Mouse (Mus musculus) G1E-ER4 (cell line): Measurements from ENCODE around the gene Fxyd7. TPM values are rescaled to one million over a fixed set of nuclear protein-coding genes. Genes with fewer than 3 reads are reported as not detected.

Experiments used
- GATA1 ChIP-seq: IDR thresholded peaks from one replicate; pipeline ENCODE4 v1.8.0; 2012; ENCODE audit warnings: low read length, inconsistent platforms
- polyA plus RNA-seq: library from polyadenylated mRNA; stranded (reverse); fragments of >175 nt; gene quantifications from 2 replicates; pipeline ENCODE4 v1.2.3, GENCODE M21; 2012

Gene Fxyd7
- polyA plus RNA-seq, 1 experiment, result not detected

DNA sequence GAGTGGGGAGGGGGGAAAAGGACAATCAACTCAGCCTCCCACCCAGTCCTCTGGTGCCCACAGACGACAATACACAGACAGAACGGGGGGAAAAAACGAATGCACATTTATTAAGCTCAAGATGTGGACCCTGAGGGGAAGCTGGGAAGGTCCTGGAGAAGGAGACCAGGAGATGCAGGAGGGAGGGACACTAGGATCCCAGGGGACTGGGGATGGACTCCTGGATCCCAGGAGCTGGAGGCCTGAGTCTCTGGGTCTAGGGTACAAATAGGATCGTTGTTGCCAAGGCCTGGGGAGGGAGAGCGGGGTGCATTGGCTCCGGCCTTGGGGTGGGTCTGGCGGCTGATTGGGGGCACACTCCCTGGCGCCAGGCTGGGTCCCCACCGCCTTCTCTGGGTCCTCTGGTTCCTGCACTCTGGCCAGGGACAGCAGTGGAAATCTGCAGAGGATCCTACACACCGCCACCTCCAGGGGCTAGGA lies 8.8 kb downstream of the Fxyd7 start, which contains the start of gene Fxyd5:
TSS of gene Fxyd5 (minus strand) at position 51 of the 480 bp plus-strand sequence.
- TF ChIP-seq GATA1, result no peak

DNA sequence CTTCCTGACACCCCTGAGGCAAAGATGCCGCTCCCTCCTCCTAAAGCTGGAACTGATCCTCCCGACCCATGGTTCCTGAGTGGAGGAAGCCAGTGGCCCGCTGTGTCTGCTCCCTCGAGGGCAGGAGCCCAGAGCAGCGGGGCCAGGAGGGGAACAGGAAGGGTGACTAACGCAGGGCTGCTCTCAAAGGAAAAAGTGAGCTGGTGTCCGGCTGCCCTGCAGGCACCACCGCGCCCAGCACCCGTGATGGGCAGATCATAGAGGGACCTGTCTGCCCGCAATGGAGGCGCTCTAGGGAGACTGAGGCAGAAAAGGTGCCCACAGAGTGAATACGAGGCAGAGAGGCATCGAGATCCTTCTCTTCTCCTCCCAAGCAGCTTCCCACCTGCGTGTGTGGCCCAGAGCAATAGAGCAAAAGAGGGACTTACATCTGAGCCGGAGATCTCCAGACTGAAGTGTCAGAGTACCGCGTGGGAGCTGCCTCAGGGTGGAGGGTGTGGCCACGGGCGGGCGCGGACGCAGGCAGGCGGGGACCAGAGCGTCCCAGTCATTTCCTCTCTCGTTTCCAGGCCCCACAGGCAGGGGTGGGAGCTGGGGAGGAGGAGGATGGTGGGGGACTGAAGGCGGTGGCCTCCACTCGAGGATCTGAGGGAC lies 9.5 kb downstream of the Fxyd7 start:
- TF ChIP-seq GATA1, result no peak

DNA sequence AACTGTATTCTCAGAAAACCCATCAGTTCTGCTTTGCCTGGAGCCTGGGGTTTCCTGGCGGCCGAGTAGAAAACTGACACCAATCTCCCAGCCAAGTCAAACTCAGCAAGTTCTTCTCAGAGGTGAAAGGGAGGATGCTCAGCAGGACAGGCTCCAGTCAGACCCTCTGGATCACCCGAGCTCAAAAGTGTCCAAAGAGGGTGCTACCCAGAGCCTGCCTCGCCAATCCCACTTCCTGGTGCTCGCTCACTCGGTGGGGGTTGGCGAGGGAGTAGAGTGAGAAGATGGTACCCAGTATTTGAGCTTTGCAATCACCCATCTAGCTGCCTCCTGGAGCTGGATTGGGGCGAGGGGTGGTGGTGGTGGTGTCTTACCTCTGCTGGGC lies 10.3 kb downstream of the Fxyd7 start:
- TF ChIP-seq GATA1, result no peak

DNA sequence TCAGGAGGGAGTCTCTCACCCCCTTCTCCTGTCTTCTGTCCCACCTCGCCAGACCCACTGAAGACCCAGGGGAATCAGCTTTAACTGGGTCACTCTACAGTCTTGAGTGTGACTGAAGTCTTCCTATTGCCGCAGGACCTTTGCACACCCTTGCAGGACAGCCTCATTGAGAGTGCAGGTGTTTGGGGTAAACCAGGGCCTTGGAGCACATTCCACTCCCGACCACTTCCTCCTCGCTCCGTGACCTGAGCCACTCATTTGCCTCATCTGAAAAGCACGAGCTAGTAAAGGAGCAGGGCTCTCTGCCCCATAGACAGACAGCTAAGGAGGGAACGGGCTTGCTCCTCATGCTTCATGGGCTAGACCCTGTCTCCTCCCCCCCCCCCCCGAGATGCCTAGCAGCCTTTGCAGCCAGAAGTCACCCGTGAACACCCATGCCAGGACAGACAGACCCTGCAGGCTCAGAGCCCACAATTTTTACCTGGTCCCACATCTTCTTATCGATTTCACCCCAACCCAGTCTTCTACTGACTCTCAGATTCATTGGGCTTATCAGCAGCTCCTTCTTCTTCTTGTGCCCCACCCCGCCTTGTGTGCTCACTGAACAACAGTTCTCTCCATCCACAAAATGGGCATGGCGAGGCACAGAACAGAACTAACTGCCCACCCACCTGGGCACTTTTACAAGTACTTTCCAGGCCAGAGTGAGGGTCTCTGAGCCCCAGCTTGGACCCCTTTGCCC lies 10.8 kb downstream of the Fxyd7 start:
- no peak for TF ChIP-seq GATA1

DNA sequence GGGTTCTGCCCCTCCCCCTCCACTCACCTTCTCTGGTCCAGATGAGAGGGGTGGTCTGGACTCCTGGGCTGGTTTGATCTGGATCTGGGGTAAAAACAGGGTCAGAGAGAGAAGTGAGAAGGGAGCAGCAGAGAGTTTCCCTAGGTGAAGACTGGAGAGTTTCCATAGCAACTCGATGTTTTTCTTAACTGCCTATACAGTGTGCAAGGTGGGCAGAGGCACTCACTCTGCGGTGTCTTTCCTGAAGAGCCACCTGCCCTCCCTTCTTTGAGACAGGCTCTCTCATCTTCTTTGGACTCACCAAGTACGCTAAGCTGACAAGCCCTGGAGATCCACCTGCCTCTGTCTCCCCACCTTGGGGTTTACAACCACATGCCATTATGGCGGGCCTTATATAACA lies 12.3 kb downstream of the Fxyd7 start:
- TF ChIP-seq GATA1, result no peak

DNA sequence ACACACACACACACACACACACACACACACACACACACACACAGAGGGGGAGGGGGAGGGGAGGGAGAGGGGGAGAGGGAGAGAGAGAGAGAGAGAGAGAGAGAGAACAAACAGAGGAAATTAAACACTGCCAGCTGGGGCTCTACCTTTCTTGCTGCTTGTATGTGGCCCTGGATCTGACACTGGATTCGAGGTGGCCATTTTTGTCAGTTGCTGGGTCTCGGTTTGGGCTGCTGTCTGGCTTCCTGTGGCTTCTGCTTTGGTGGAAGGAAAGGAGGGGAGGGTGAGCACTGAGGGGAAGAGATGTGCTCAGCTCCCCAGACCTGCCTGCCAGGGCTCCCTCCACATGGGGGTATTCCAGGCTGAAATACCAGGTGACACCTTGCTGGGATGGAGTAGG lies 13.6 kb downstream of the Fxyd7 start:
- TF ChIP-seq GATA1, result no peak

DNA sequence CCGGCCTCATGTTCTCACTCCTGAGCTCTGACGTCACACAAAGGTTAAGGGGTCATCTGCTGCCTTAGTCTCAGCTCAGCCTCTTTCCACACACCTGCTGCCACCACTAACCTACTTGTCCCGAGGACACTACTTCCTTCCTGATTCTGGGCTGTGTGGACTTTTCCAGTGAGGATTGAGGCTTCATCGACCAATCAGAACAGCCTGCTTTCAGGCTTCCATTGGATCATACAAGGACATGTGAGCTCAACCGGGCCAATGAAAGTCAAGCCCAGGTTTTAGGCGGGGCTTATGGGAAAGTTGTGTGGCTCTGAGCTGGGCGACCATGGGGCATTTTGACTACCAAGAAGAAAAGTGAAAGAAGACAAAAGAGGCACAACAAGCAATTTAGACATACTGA lies 14.3 kb downstream of the Fxyd7 start:
- TF ChIP-seq GATA1, result no peak

DNA sequence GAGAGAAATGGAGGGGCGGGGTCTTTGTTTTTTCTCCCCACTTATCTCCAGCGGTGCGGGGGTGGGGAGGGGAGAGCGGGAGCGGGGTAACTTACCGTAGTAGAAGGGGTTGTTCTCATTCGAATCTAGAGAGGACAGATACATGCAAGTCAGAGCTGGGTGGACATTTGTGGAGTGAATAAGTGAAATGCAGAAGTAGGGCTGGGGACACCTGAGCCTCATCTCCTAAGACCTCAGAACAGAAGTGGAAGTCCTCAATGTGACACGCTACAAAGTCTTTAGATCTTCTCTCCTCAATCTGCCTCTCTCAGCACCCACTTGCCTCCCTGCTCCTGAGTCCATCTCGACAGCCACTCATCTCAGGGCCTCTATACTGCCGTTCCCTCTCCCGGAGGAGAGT lies 16.0 kb downstream of the Fxyd7 start:
- TF ChIP-seq GATA1, result no peak

DNA sequence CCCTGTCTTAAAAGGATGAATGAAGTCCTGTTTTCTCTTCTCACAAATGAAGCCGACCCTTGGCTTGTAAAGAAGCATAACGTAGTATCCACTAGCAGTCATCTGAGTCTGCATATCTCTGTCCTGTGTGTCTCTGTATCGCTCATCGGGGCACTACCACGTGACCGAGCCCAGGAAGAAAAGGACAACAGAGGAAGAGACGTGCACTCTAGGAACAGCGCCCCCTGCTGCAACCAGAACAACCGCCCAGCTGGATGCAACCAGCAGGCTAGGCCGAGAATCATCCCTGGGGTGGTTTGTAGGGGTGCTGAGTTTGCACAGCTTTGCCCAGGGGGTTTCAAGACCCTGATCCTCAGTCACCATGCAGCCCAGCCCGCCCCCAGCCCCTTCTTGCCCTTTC lies 16.5 kb downstream of the Fxyd7 start:
- no peak for TF ChIP-seq GATA1

DNA sequence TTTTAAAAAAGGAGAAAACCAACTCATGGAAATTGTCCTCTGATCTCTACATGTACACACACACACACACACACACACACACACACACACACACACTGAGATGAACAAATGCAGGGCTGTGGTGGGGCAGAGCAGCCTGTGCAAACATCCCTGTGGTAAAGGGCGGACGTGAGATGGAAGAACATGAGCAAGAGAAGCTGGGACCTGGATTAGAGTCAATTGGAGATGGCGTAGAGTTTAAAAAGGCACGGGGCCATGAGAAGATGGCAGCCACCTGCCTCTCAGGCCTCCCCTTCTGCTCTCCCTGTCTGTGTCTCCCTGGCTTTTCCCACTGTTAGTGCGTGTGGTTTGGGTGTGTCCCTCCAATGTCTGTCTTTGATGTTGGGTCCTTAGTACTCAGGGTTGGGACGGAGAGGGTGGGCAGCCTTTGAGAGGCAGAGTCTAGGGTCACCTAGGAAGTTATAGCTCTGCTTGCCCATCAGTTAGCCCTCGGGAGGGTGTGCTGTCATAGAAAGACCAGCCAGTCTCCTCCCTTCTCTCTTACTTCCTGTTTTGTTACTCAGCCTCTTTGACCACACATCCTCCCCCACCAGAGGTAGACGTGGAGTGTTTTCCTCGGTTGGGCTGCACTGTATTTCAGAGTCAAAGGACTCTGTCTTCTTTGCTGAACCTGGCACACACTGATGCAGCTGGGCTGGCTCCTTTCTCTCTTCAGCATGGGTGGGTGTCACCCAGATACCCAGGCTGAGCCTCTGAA lies 17.7 kb downstream of the Fxyd7 start:
- no peak for TF ChIP-seq GATA1

DNA sequence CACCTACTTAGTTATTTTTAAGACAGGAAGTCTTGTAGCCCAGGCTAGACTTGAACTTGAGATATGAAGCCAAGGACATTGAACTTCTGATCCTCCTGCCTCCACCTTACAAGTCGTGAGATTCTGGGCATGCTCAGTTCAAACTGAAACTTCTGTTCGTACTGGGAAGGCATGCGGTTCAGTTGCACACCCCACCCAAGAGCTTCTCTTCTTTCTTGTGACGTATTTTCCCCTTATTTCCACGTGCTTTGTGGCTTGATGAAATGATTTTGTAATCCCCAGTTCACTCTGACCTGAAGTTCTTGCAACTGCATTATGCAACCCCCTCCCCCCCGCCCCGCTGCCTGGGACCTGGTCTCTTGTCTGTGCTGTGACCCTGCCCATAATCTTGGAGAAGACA lies 19.5 kb downstream of the Fxyd7 start:
- no peak for TF ChIP-seq GATA1

DNA sequence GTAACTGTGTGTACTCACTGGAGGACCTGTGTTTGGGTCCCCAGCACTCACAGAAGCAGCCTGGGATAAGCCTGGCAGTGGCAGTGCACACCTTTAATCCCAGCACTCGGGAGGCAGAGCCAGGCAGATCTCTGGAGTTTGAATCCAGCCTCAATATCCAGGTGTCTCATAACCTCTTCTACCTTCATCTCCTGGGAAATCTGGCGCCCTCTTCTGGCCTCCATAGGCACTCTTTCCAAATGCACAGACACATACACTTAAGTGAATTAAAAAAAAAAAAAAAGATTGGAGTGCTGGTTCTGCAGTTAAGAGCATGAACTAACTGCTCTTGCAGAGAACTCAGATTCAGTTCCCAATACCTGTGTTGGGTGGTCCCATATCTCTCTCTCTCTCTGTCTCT lies 20.6 kb downstream of the Fxyd7 start:
- TF ChIP-seq GATA1, result no peak

DNA sequence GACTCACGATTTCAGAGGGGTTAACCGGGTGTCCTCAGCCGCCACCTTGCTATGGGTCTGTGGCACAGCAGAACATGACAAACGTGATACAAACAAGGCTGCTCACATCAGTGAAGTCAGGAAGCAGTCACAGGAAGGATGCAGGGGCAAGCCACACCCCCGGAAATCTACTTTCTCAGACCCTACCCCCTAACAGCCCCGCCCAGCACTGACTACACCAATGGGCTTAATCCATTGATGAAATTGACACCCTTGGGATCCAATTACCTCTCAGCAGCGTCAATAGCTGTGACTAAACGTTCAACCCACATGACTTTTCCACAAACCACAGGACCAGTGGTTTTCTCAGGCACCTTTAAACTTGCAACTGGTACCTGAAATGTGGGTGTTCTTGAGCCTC lies 22.7 kb downstream of the Fxyd7 start:
- TF ChIP-seq GATA1, result no peak

DNA sequence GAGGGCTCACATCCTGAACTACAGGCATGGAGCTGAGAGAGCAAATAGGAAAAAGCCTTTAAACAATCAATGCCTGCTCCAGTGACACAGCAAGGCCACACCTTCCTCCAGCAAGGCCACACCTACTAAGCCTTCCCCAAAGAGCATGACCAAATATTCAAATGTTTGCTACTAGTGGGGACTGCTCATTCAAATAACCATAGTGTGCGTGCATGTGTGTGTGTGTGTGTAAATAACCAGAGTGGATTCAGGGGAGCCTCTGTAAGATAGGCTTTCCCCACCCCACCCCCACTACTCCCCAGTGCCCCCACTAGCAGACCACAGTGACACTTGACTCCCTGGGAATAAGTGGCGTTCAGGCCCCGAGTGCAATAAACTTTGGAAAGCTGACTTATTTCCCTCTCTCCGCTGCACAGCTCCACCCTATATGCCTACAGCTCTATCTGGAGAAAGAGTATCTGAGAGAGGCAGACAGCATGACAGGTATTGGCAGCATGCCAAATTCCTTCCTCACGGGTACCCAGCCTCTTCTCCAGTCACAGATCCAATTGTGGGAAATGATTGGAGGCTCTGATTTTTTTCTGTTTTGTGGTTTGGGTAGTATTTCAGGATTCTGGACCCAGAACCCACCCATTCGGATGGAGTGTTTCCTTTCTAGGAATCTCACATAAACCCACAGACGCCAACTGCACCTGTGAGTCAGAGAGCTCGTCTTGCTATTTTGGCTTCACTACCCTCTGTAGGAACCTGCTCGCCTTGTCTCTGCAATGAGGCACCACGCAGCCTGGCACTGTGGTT lies 34.0 kb downstream of the Fxyd7 start:
- no peak for TF ChIP-seq GATA1

DNA sequence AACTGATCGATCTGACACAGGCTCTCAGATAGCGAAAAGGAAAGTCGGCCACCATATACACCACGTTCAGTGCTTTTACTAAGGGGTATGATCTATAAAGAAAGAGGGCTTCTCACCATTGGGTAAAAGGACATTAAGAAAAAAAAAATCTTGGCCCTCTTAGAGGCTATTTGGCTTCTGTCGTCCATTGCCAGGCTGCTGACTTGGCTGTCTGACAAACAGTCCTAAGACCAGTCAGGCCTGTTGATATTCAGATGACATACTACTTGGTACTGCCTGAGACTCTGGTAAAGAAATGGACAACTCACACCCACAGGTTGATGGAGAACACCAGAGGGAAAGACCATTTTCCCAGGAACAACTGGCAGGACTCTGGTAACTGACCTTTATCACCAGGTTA lies 38.3 kb downstream of the Fxyd7 start:
- no peak for TF ChIP-seq GATA1

DNA sequence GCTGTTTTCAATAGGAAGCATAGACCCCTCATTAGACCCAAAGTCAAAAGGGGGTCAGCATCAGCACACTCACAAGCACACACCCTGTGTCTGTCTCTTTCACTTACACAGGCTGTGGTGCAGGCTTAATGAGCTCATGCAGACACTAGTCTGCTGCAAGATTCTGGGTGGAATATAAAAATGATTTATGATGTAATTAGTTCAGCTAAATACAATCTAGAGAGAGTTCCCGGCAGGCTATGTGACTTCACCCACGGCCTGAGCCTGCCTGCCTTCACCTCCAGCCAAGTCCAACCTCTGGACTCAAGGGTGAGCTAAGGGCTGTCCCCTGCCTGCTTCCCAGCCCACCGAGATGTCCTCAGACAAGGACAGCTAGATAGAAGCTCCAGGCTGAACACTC lies 42.4 kb downstream of the Fxyd7 start:
- TF ChIP-seq GATA1, result no peak
